Mouse (Mus musculus): ENCODE results near the gene Olfr826. TPM values are rescaled to one million over a fixed set of nuclear protein-coding genes. Genes with fewer than 3 reads are reported as not detected.
"Not testable (repeated sequence)": the region's sequence is repeated elsewhere in the genome, so short reads cannot be mapped to it uniquely, and the experiment has no call there.

Gene Olfr826
- polyA plus RNA-seq (2017; shearing (Covaris generic)): under 1 TPM in 1 of 2 experiments, not detected in 1; 0.12 TPM

- no peak for ATAC-seq
These were observed at the start of gene Olfr826 for GRCm38 (mm10) chr10:130184086-130184485. Gene Olfr826, minus strand, starts transcription at chr10:130184186.

GRCm38 (mm10) chr10:130232117-130232516 lies 48.1 kb upstream of the Olfr826 start:
- no peak for ATAC-seq

GRCm38 (mm10) chr10:130229584-130229983 lies 45.6 kb upstream of the Olfr826 start:
- no peak for ATAC-seq

- ATAC-seq: peak; percentile 78
These were observed 44.3 kb upstream of the Olfr826 start for GRCm38 (mm10) chr10:130228246-130228645.

GRCm38 (mm10) chr10:130225034-130225433 lies 41.0 kb upstream of the Olfr826 start:
- ATAC-seq: no peak

- ATAC-seq: no peak
These were observed 30.3 kb upstream of the Olfr826 start, which contains the start of gene Olfr827 for GRCm38 (mm10) chr10:130214303-130214702. Gene Olfr827, minus strand, starts transcription at chr10:130214403.

- no peak for ATAC-seq
These were observed 17.3 kb downstream of the Olfr826 start, which contains the start of gene Olfr825 for GRCm38 (mm10) chr10:130166666-130167065. Gene Olfr825, minus strand, starts transcription at chr10:130166766.

- ATAC-seq: no peak
These were observed 18.8 kb downstream of the Olfr826 start for GRCm38 (mm10) chr10:130165196-130165595.

GRCm38 (mm10) chr10:130144121-130144520 lies 39.9 kb downstream of the Olfr826 start:
- no peak for ATAC-seq

GRCm38 (mm10) chr10:130142481-130142880 lies 41.5 kb downstream of the Olfr826 start:
- ATAC-seq: not testable (repeated sequence)

- no peak for ATAC-seq
These were observed 49.2 kb downstream of the Olfr826 start for GRCm38 (mm10) chr10:130134811-130135210.

GRCm38 (mm10) chr10:130129900-130130299 lies 54.1 kb downstream of the Olfr826 start, which contains the start of gene Olfr824:
Gene Olfr824, minus strand, starts transcription at chr10:130130000.
- not testable (repeated sequence) for ATAC-seq

Other genes starting within 250 kb of the Olfr826 start
- gene Olfr818, start 235.1 kb downstream of the Olfr826 start, polyA plus RNA-seq (2017; shearing (Covaris generic)): not detected
- gene Olfr819, start 216.9 kb downstream of the Olfr826 start, polyA plus RNA-seq (2017; shearing (Covaris generic)): not detected
- gene Olfr247, start 208.0 kb downstream of the Olfr826 start, polyA plus RNA-seq (2017; shearing (Covaris generic)): not detected
- gene Gm10310, start 199.1 kb downstream of the Olfr826 start, polyA plus RNA-seq (2017; shearing (Covaris generic)): not detected
- gene Olfr820, start 171.6 kb downstream of the Olfr826 start, polyA plus RNA-seq (2017; shearing (Covaris generic)): not detected
- gene Olfr821, start 153.8 kb downstream of the Olfr826 start, polyA plus RNA-seq (2017; shearing (Covaris generic)): not detected
- gene Olfr822, start 113.0 kb downstream of the Olfr826 start, polyA plus RNA-seq (2017; shearing (Covaris generic)): under 1 TPM in 1 of 2 experiments, not detected in 1; 0.33 TPM
- not detected for gene Olfr823, start 68.8 kb downstream of the Olfr826 start, polyA plus RNA-seq (2017; shearing (Covaris generic))
- not detected for gene Olfr824, start 54.2 kb downstream of the Olfr826 start, polyA plus RNA-seq (2017; shearing (Covaris generic))
- gene Olfr825, start 17.4 kb downstream of the Olfr826 start, polyA plus RNA-seq (2017; shearing (Covaris generic)): not detected
- gene Olfr827, start 30.2 kb upstream of the Olfr826 start, polyA plus RNA-seq (2017; shearing (Covaris generic)): not detected
- gene Neurod4, start 96.1 kb upstream of the Olfr826 start, polyA plus RNA-seq (2017; shearing (Covaris generic)): under 1 TPM in 1 of 2 experiments, not detected in 1; 0.14 TPM
- 100 to 1,000 TPM; 277 to 337 TPM for gene Tespa1, start 138.7 kb upstream of the Olfr826 start, polyA plus RNA-seq (2017; shearing (Covaris generic))
- 1 to 10 TPM; 1.2 to 2.3 TPM for gene Vmn2r84, start 210.1 kb upstream of the Olfr826 start, polyA plus RNA-seq (2017; shearing (Covaris generic))
- under 1 TPM; 0.10 to 0.34 TPM for gene Vmn2r85, start 245.5 kb upstream of the Olfr826 start, polyA plus RNA-seq (2017; shearing (Covaris generic))

All from activated CD4-positive, CD25-positive, alpha-beta regulatory T cell, adult 4 months (primary cell).